Mouse (Mus musculus): ENCODE results near the gene Arhgef19. TPM values are rescaled to one million over a fixed set of nuclear protein-coding genes. Genes with fewer than 3 reads are reported as not detected.
A peak's percentile ranks its signal among the peaks of the same experiment; 100 is the strongest.

Arhgef19 gene
- total and polyA plus RNA-seq, 2 experiments, result 14.4 to 34.3 TPM

DNA sequence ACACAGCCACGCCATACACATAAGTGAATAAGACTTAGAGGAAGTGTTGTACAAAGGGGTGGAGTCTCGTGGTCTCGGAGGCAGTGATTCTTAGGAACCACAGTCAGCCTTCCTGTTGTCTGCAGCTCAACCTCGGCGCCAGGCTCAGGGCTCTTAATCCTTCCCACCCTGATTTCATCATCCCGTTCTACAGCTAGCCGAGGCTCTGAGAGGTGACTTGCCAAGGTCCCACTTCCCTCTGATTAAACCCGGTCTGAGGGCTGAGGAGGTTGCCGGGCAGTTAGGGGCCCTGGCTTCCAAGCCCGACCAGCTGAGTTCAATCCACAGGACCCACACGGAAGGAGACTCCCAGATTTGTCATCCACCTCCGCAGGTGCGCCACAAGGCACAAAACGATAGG is 33.6 kb downstream of the Arhgef19 start:
- WGBS, result 26% methylated on average over 14 of the region's 14 CpGs
- no peaks in the 10 kb centered on the region for H3K36me3 ChIP-seq (ENCODE audit: control insufficient read depth, insufficient read depth, low read length)
- no peaks in the 10 kb centered on the region for H3K27me3 ChIP-seq (ENCODE audit: control insufficient read depth, insufficient read depth, low read length)
- H3K4me1 ChIP-seq (ENCODE audit: control insufficient read depth, insufficient read depth, low read length), result peaks cover 18% of the 10 kb centered on the region
- peak overlapping the region; percentile 22; the same call in 1 of the 2 replicates for H3K9ac ChIP-seq (ENCODE audit: low read depth, low read length)
- no peaks in the 10 kb centered on the region for H3K79me2 ChIP-seq (ENCODE audit: control insufficient read depth, insufficient read depth, low read length)
- peak overlapping the region; percentile 80 for H3K27ac ChIP-seq (replicated peaks; ENCODE audit: insufficient read depth, low read depth, low read length)
- TF ChIP-seq CTCF (IDR thresholded peaks at IDR 0.05; ENCODE audit: low read depth, low read length) (no peak), POLR2A (IDR thresholded peaks at IDR 0.05; ENCODE audit: extremely low read depth, insufficient read depth, low read length) (no peak)
- no peak overlapping the region for H3K4me3 ChIP-seq (ENCODE audit: insufficient read depth, low read depth, low read length)
- peak; percentile 47 for DNase-seq (ENCODE audit: extremely low read depth, low read depth, low spot score)

- peak overlapping the region; percentile 80 for H3K27ac ChIP-seq (replicated peaks; ENCODE audit: insufficient read depth, low read depth, low read length)
- no peaks in the 10 kb centered on the region for H3K79me2 ChIP-seq (ENCODE audit: control insufficient read depth, insufficient read depth, low read length)
- under 1% methylated on average over 12 of the region's 12 CpGs for whole genome bisulfite sequencing
- H3K27me3 ChIP-seq (ENCODE audit: control insufficient read depth, insufficient read depth, low read length), result no peaks in the 10 kb centered on the region
- no peaks in the 10 kb centered on the region for H3K36me3 ChIP-seq (ENCODE audit: control insufficient read depth, insufficient read depth, low read length)
- peak overlapping the region; percentile 33 for H3K9ac ChIP-seq (ENCODE audit: low read depth, low read length)
- peak overlapping the region; percentile 4; the same call in 1 of the 2 replicates for H3K4me3 ChIP-seq (ENCODE audit: insufficient read depth, low read depth, low read length)
- peak; percentile 85 for DNase-seq (ENCODE audit: extremely low read depth, low read depth, low spot score)
- H3K4me1 ChIP-seq (ENCODE audit: control insufficient read depth, insufficient read depth, low read length), result peaks cover 22% of the 10 kb centered on the region
- TF ChIP-seq CTCF (IDR thresholded peaks at IDR 0.05; ENCODE audit: low read depth, low read length) (peak; percentile 98), POLR2A (IDR thresholded peaks at IDR 0.05; ENCODE audit: extremely low read depth, insufficient read depth, low read length) (no peak)
Observed at GRCm38 (mm10) chr4:141273296-141273695, 34.0 kb downstream of the Arhgef19 start.

- Histone ChIP-seq H3K9ac (ENCODE audit: low read depth, low read length) (no peak overlapping the region), H3K4me3 (ENCODE audit: insufficient read depth, low read depth, low read length) (no peak overlapping the region), H3K27ac (replicated peaks; ENCODE audit: insufficient read depth, low read depth, low read length) (no peak overlapping the region), H3K36me3 (ENCODE audit: control insufficient read depth, insufficient read depth, low read length) (no peaks in the 10 kb centered on the region), H3K79me2 (ENCODE audit: control insufficient read depth, insufficient read depth, low read length) (no peaks in the 10 kb centered on the region), H3K27me3 (ENCODE audit: control insufficient read depth, insufficient read depth, low read length) (no peaks in the 10 kb centered on the region), H3K4me1 (ENCODE audit: control insufficient read depth, insufficient read depth, low read length) (peaks cover 30% of the 10 kb centered on the region)
- TF ChIP-seq POLR2A (IDR thresholded peaks at IDR 0.05; ENCODE audit: extremely low read depth, insufficient read depth, low read length) (no peak), CTCF (IDR thresholded peaks at IDR 0.05; ENCODE audit: low read depth, low read length) (no peak)
- 93% methylated on average over 23 of the region's 23 CpGs for WGBS
- no peak for DNase-seq (ENCODE audit: extremely low read depth, low read depth, low spot score)
Observed at GRCm38 (mm10) chr4:141274485-141275341, 35.4 kb downstream of the Arhgef19 start.

DNA sequence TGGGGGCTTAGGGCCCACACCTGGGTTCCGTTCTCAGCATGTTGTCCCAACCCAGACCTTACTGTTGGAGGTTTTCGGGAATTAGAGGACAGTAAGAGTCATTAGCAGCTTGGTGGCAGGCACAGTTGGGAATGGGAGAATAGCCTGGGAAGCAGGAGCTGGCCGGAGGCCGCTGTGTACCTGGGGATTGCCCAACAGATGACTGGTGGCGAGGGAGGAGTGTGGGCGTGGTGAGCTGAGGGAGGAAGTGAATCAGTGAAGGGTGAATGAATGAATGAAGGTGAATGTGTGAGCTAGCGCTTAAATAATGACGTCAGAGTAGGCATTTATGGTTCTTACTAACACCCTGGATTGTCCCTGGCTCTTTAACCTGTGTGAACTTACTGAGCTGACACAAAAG is 37.9 kb downstream of the Arhgef19 start:
- H3K4me3 ChIP-seq (ENCODE audit: insufficient read depth, low read depth, low read length), result no peak overlapping the region
- 33% methylated on average over 8 of the region's 8 CpGs for WGBS
- H3K27ac ChIP-seq (replicated peaks; ENCODE audit: insufficient read depth, low read depth, low read length), result peak overlapping the region; percentile 89
- H3K4me1 ChIP-seq (ENCODE audit: control insufficient read depth, insufficient read depth, low read length), result peaks cover 41% of the 10 kb centered on the region
- no peaks in the 10 kb centered on the region for H3K79me2 ChIP-seq (ENCODE audit: control insufficient read depth, insufficient read depth, low read length)
- peak; percentile 84 for DNase-seq (ENCODE audit: extremely low read depth, low read depth, low spot score)
- peak overlapping the region; percentile 54 for H3K9ac ChIP-seq (ENCODE audit: low read depth, low read length)
- H3K27me3 ChIP-seq (ENCODE audit: control insufficient read depth, insufficient read depth, low read length), result no peaks in the 10 kb centered on the region
- 0 out of 2 replicates have a peak, but pooled peaks have one; percentile 19 for TF ChIP-seq POLR2A (IDR thresholded peaks at IDR 0.05; ENCODE audit: extremely low read depth, insufficient read depth, low read length)
- no peak for TF ChIP-seq CTCF (IDR thresholded peaks at IDR 0.05; ENCODE audit: low read depth, low read length)
- no peaks in the 10 kb centered on the region for H3K36me3 ChIP-seq (ENCODE audit: control insufficient read depth, insufficient read depth, low read length)

DNA sequence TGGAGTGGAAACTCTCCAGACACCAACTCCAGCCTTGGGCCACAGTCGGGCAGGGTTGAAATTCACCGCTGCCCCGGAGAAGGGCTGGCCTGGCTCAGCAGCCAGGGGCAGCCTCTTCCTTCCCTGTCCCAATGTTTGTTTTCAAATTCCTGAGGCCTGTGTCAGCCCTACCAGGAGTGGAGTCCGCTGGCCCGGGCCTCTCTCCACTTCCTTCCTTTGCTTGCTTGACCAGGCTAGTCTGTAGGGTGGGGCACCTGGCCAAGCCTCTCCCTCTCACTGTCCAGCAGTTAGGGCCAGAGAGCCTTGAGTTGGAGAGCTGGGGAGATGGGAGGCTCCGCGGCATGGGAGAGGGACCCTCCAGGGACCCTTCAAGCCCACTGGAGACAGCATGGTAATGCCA is 38.9 kb downstream of the Arhgef19 start:
- peak; percentile 58 for DNase-seq (ENCODE audit: extremely low read depth, low read depth, low spot score)
- WGBS, result 15% methylated on average over 7 of the region's 7 CpGs
- peak overlapping the region; percentile 28 for H3K9ac ChIP-seq (ENCODE audit: low read depth, low read length)

DNA sequence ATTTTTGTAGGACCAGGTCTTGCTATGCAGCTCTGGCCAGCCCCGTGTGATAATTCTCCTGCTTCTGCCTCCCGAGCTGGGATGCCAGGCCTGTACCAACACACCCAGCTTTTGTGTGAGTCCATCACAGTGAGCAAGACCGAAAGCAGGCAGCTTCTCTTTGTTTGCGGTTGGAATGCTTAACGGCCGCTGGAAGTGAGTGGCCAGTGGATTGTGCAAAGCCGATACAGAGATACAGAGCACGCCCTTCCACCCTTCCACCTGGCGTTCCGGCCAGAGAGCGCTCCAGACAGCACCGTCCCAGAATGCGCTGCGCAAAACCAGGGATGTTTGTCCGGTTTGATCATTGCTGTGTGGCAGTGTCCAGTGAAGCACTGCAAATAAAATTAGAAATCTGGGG is 40.0 kb downstream of the Arhgef19 start:
- Histone ChIP-seq H3K27me3 (ENCODE audit: control insufficient read depth, insufficient read depth, low read length) (no peaks in the 10 kb centered on the region), H3K4me1 (ENCODE audit: control insufficient read depth, insufficient read depth, low read length) (peaks cover 37% of the 10 kb centered on the region), H3K9ac (ENCODE audit: low read depth, low read length) (peak overlapping the region; percentile 15), H3K4me3 (ENCODE audit: insufficient read depth, low read depth, low read length) (no peak overlapping the region), H3K27ac (replicated peaks; ENCODE audit: insufficient read depth, low read depth, low read length) (peak overlapping the region; percentile 80), H3K36me3 (ENCODE audit: control insufficient read depth, insufficient read depth, low read length) (no peaks in the 10 kb centered on the region), H3K79me2 (ENCODE audit: control insufficient read depth, insufficient read depth, low read length) (no peaks in the 10 kb centered on the region)
- DNase-seq (ENCODE audit: extremely low read depth, low read depth, low spot score), result peak; percentile 93
- TF ChIP-seq CTCF (IDR thresholded peaks at IDR 0.05; ENCODE audit: low read depth, low read length) (0 out of 2 replicates have a peak, but pooled peaks have one; percentile 4), POLR2A (IDR thresholded peaks at IDR 0.05; ENCODE audit: extremely low read depth, insufficient read depth, low read length) (0 out of 2 replicates have a peak, but pooled peaks have one; percentile 22)
- 13% methylated on average over 15 of the region's 15 CpGs for WGBS

More for the DNA sequence above, 38.9 kb downstream of the Arhgef19 start:
- Histone ChIP-seq H3K4me3 (ENCODE audit: insufficient read depth, low read depth, low read length) (no peak overlapping the region), H3K27me3 (ENCODE audit: control insufficient read depth, insufficient read depth, low read length) (no peaks in the 10 kb centered on the region), H3K79me2 (ENCODE audit: control insufficient read depth, insufficient read depth, low read length) (no peaks in the 10 kb centered on the region), H3K4me1 (ENCODE audit: control insufficient read depth, insufficient read depth, low read length) (peaks cover 42% of the 10 kb centered on the region), H3K36me3 (ENCODE audit: control insufficient read depth, insufficient read depth, low read length) (no peaks in the 10 kb centered on the region), H3K27ac (replicated peaks; ENCODE audit: insufficient read depth, low read depth, low read length) (peak overlapping the region; percentile 80)
- TF ChIP-seq CTCF (IDR thresholded peaks at IDR 0.05; ENCODE audit: low read depth, low read length) (peak; percentile 26), POLR2A (IDR thresholded peaks at IDR 0.05; ENCODE audit: extremely low read depth, insufficient read depth, low read length) (0 out of 2 replicates have a peak, but pooled peaks have one; percentile 39)

All from liver, adult 2 months (tissue).